Mouse (Mus musculus): Measurements from ENCODE around the gene Coa7.

GRCm38 (mm10) chr4:108320627-108321380 is 7.1 kb upstream of the Coa7 start:
- TF ChIP-seq CTCF (IDR thresholded peaks at IDR 0.05) (no peak), POLR2A (IDR thresholded peaks at IDR 0.05; ENCODE audit: insufficient read depth, low read depth, low read length) (no peak)

Data from heart, adult 2 months (tissue).